Mouse (Mus musculus) neural tube, embryonic 15.5 days (tissue): ENCODE data around the gene Usp29. TPM values are rescaled to one million over a fixed set of nuclear protein-coding genes. Genes with fewer than 3 reads are reported as not detected.

ENCODE experiments used
- ATAC-seq: fragments of 200-750 bp; cut with Nextera tagmentation; 2 replicates; pipeline ENCODE4 v1.8.0; 2017; ENCODE audit warnings: mild to moderate bottlenecking, moderate TSS enrichment, moderate library complexity; ENCODE audit not compliant: low FRiP score
- H3K27ac ChIP-seq: fragments of 300-500 bp; sonication (generic); replicated peaks from 2 replicates; pipeline ENCODE4 v1.5.1; 2015; ENCODE audit warnings: mild to moderate bottlenecking, inconsistent platforms
- H3K27me3 ChIP-seq: fragments of 300-500 bp; sonication (generic); replicated peaks from 2 replicates; pipeline ENCODE4 v1.6.1; 2015; ENCODE audit warnings: inconsistent platforms
- H3K36me3 ChIP-seq: fragments of 300-500 bp; sonication (generic); 2 replicates; pipeline ENCODE4 v1.6.1; 2015; ENCODE audit warnings: inconsistent platforms
- H3K4me1 ChIP-seq: fragments of 300-500 bp; sonication (generic); 2 replicates; pipeline ENCODE4 v1.6.1; 2015; ENCODE audit warnings: inconsistent platforms
- H3K4me2 ChIP-seq: fragments of 300-500 bp; sonication (generic); 2 replicates; pipeline ENCODE4 v1.6.1; 2015; ENCODE audit warnings: inconsistent platforms, mild to moderate bottlenecking, moderate library complexity
- H3K4me3 ChIP-seq: fragments of 300-500 bp; sonication (generic); replicated peaks from 2 replicates; pipeline ENCODE4 v1.5.1; 2015; ENCODE audit warnings: mild to moderate bottlenecking, inconsistent platforms
- H3K9ac ChIP-seq: fragments of 300-500 bp; sonication (generic); replicated peaks from 2 replicates; pipeline ENCODE4 v1.6.1; 2015; ENCODE audit warnings: mild to moderate bottlenecking, inconsistent platforms
- H3K9me3 ChIP-seq: fragments of 300-500 bp; sonication (generic); replicated peaks from 2 replicates; pipeline ENCODE4 v1.6.1; 2016; ENCODE audit warnings: inconsistent platforms
- WGBS: fragments of 180-500 bp; shearing (Covaris S2); methylation state at CpG from one replicate; pipeline ENCODE4 v1.1.7; 2015; ENCODE audit warnings: mixed read lengths; 5-methylcytosine and 5-hydroxymethylcytosine counted together
- polyA plus RNA-seq: library from polyadenylated mRNA; unstranded; fragments of >200 nt; fragmentation: Nextera tagmentation; extraction: Ambion mirVana; gene quantifications from 2 replicates; pipeline ENCODE4 v1.2.1, GENCODE M21; 2015

Usp29 gene
- polyA plus RNA-seq, 1 experiment from 2014 or later = 32.1 TPM

DNA sequence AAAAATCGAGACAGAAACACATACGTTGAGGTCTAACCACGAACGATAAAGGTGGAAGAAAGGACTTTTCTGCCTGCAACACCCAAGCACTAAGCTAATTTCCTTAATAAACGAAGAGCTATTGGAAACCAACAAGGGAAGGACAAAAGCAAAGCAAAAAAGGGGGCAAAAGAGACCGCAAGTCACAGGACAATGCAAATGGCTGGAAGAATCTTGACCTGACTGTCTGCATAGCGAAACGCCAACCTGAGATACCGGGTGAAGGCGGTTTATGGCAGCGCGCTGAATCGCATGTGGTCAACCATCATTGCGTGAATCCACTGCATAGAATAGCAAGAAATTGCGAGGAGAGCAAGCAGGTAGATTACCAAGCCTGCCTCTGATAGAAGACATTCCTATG is 423 bp downstream of the Usp29 start:
- peak overlapping the region; percentile 91 for H3K27ac ChIP-seq
- no peaks in the 10 kb centered on the region for H3K27me3 ChIP-seq
- peak overlapping the region; percentile 50 for H3K4me2 ChIP-seq
- WGBS = 44% methylated on average over 15 of the region's 15 CpGs
- 0 out of 2 replicates have a peak, but pooled peaks cover 7% of the 10 kb centered on the region for H3K9me3 ChIP-seq
- H3K4me3 ChIP-seq = peak overlapping the region; percentile 59
- no peak for ATAC-seq
- no peaks in the 10 kb centered on the region; the same call in 1 of the 2 replicates for H3K36me3 ChIP-seq
- H3K4me1 ChIP-seq = no peaks in the 10 kb centered on the region; the same call in 1 of the 2 replicates
- peak overlapping the region; percentile 56 for H3K9ac ChIP-seq

- 0 out of 2 replicates have a peak, but pooled peaks cover 7% of the 10 kb centered on the region for H3K9me3 ChIP-seq
- H3K4me2 ChIP-seq = peak overlapping the region; percentile 50
- peak overlapping the region; percentile 91; the same call in 1 of the 2 replicates for H3K27ac ChIP-seq
- no peaks in the 10 kb centered on the region for H3K27me3 ChIP-seq
- H3K36me3 ChIP-seq = no peaks in the 10 kb centered on the region; the same call in 1 of the 2 replicates
- WGBS = 54% methylated on average over 3 of the region's 3 CpGs
- peak overlapping the region; percentile 56 for H3K9ac ChIP-seq
- H3K4me1 ChIP-seq = no peaks in the 10 kb centered on the region; the same call in 1 of the 2 replicates
- H3K4me3 ChIP-seq = peak overlapping the region; percentile 59
- no peak for ATAC-seq
These were observed 995 bp downstream of the Usp29 start for GRCm38 (mm10) chr7:6731373-6731772.

GRCm38 (mm10) chr7:6731930-6732329 is 1.6 kb downstream of the Usp29 start:
- ATAC-seq = no peak
- peak overlapping the region; percentile 59 for H3K4me3 ChIP-seq
- H3K9ac ChIP-seq = peak overlapping the region; percentile 56
- H3K9me3 ChIP-seq = 0 out of 2 replicates have a peak, but pooled peaks cover 7% of the 10 kb centered on the region
- H3K27ac ChIP-seq = peak overlapping the region; percentile 73
- H3K36me3 ChIP-seq = no peaks in the 10 kb centered on the region
- H3K4me2 ChIP-seq = peak overlapping the region; percentile 50
- 57% methylated on average over 4 of the region's 4 CpGs for WGBS
- H3K4me1 ChIP-seq = no peaks in the 10 kb centered on the region
- H3K27me3 ChIP-seq = no peaks in the 10 kb centered on the region

GRCm38 (mm10) chr7:6736060-6736459 is 5.7 kb downstream of the Usp29 start:
- Histone ChIP-seq H3K27me3 (no peaks in the 10 kb centered on the region), H3K36me3 (no peaks in the 10 kb centered on the region), H3K4me3 (no peak overlapping the region), H3K27ac (no peak overlapping the region), H3K9me3 (no peaks in the 10 kb centered on the region), H3K4me2 (no peak overlapping the region), H3K4me1 (no peaks in the 10 kb centered on the region), H3K9ac (no peak overlapping the region)
- no peak for ATAC-seq
- WGBS = 68% methylated on average over 1 of the region's 1 CpGs

- Histone ChIP-seq H3K36me3 (no peaks in the 10 kb centered on the region), H3K27ac (no peak overlapping the region), H3K4me3 (no peak overlapping the region), H3K4me2 (no peak overlapping the region), H3K27me3 (no peaks in the 10 kb centered on the region), H3K9me3 (no peaks in the 10 kb centered on the region), H3K4me1 (peaks cover 12% of the 10 kb centered on the region; the same call in 1 of the 2 replicates), H3K9ac (no peak overlapping the region)
- WGBS = 71% methylated on average over 10 of the region's 10 CpGs
- ATAC-seq = no peak
These were observed 14.0 kb downstream of the Usp29 start for GRCm38 (mm10) chr7:6744281-6744904.

- Histone ChIP-seq H3K4me3 (no peak overlapping the region), H3K27ac (no peak overlapping the region), H3K9ac (no peak overlapping the region), H3K27me3 (no peaks in the 10 kb centered on the region), H3K4me2 (no peak overlapping the region), H3K36me3 (no peaks in the 10 kb centered on the region), H3K9me3 (no peaks in the 10 kb centered on the region), H3K4me1 (peaks cover 7% of the 10 kb centered on the region; the same call in 1 of the 2 replicates)
- 0 out of 2 replicates have a peak, but pooled peaks have one; percentile 15 for ATAC-seq
- WGBS = 50% methylated on average over 7 of the region's 7 CpGs
These were observed 18.8 kb downstream of the Usp29 start for GRCm38 (mm10) chr7:6749196-6749595.

- no peak overlapping the region for H3K4me3 ChIP-seq
- no peaks in the 10 kb centered on the region for H3K27me3 ChIP-seq
- no peak overlapping the region for H3K9ac ChIP-seq
- peaks cover 7% of the 10 kb centered on the region; the same call in 1 of the 2 replicates for H3K4me1 ChIP-seq
- no peaks in the 10 kb centered on the region for H3K36me3 ChIP-seq
- no peak overlapping the region for H3K4me2 ChIP-seq
- H3K27ac ChIP-seq = peak overlapping the region; percentile 33; the same call in 1 of the 2 replicates
- H3K9me3 ChIP-seq = no peaks in the 10 kb centered on the region
- ATAC-seq = peak; percentile 78
- WGBS = 9% methylated on average over 4 of the region's 4 CpGs
These were observed 23.1 kb downstream of the Usp29 start for GRCm38 (mm10) chr7:6753440-6753839.

DNA sequence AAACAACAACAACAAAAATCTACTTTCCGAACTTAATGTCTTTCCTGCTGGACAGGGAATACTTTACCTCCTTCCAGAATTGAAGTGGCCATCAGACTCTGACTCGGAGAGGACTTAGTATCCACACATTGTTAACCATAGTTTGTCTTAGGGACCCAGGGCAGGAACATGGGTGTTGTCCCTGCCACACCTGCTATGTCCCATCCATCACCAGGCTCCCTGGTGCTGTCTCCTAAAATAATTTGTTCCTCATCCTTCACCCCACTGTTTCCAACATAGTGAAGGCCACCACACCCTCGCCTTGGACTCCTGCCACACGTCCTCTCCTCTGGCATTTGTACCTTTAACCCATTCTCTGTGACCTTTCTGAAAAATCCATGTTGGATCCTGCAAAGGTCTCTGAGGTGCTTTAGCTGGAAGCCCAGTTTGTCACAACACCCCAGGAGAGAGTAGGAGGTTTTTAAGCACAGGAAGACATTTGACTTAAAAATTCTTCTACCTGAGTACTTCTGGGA is 26.5 kb downstream of the Usp29 start:
- peaks cover 3% of the 10 kb centered on the region; the same call in 1 of the 2 replicates for H3K4me1 ChIP-seq

GRCm38 (mm10) chr7:6759698-6760097 is 29.3 kb downstream of the Usp29 start:
- H3K27ac ChIP-seq = no peak overlapping the region
- peaks cover 3% of the 10 kb centered on the region; the same call in 1 of the 2 replicates for H3K4me1 ChIP-seq
- ATAC-seq = 0 out of 2 replicates have a peak, but pooled peaks have one; percentile 40
- no peaks in the 10 kb centered on the region for H3K36me3 ChIP-seq
- H3K9me3 ChIP-seq = no peaks in the 10 kb centered on the region
- 68% methylated on average over 12 of the region's 12 CpGs for WGBS
- no peak overlapping the region for H3K4me2 ChIP-seq
- no peak overlapping the region for H3K4me3 ChIP-seq
- no peaks in the 10 kb centered on the region for H3K27me3 ChIP-seq
- no peak overlapping the region for H3K9ac ChIP-seq

More for the DNA sequence above, 26.5 kb downstream of the Usp29 start:
- WGBS = 83% methylated on average over 4 of the region's 4 CpGs
- Histone ChIP-seq H3K9me3 (no peaks in the 10 kb centered on the region), H3K9ac (no peak overlapping the region), H3K27ac (no peak overlapping the region), H3K36me3 (no peaks in the 10 kb centered on the region), H3K27me3 (no peaks in the 10 kb centered on the region), H3K4me2 (no peak overlapping the region), H3K4me3 (no peak overlapping the region)
- ATAC-seq = no peak

DNA sequence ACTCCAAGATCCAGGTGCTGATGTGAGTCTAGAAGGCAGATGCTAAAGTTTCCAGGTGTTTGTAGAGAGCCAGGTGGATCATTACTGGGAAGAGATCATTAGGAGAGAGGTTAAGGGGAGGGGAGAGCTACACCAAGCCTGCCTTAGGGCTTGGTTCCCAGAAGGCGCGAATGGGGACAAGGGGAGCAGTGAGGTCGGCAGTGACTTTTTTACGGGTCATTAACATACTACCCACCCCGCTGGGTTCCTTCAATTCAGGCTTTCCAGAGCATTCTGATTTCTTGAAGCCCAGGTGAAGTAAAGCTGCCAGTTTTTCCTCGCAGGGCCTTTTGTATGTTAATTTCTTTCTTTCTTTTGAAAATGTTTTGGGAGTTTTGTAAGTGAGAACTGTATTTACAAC is 29.8 kb downstream of the Usp29 start:
- Histone ChIP-seq H3K27me3 (no peaks in the 10 kb centered on the region), H3K36me3 (no peaks in the 10 kb centered on the region), H3K27ac (no peak overlapping the region), H3K4me3 (no peak overlapping the region), H3K9me3 (no peaks in the 10 kb centered on the region), H3K4me2 (no peak overlapping the region), H3K9ac (no peak overlapping the region), H3K4me1 (peaks cover 3% of the 10 kb centered on the region; the same call in 1 of the 2 replicates)
- ATAC-seq = no peak
- 22% methylated on average over 6 of the region's 6 CpGs for WGBS

DNA sequence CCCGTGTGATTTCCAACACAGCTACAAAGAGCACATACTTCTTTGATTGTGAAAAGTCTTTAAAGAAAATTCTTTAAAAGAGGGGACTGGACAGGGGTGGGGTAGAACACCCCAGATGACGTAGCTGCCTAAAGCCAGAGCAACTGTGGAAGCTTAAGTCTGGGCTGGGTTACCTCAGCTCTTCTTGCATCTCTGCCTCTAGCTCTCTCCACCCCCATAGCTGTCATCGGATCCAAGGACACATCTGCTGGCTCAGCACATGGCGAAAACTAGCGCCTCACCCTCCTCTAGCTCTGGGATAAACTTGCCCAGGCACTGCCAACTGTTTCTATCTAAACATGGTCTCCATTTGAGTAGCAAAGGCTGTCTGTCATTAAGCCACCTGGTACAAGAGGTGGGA is 34.9 kb downstream of the Usp29 start:
- H3K4me2 ChIP-seq = no peak overlapping the region
- ATAC-seq = no peak
- no peaks in the 10 kb centered on the region for H3K27me3 ChIP-seq
- H3K9ac ChIP-seq = no peak overlapping the region
- H3K9me3 ChIP-seq = no peaks in the 10 kb centered on the region
- H3K4me1 ChIP-seq = peaks cover 3% of the 10 kb centered on the region; the same call in 1 of the 2 replicates
- 71% methylated on average over 5 of the region's 5 CpGs for WGBS
- H3K4me3 ChIP-seq = no peak overlapping the region
- no peaks in the 10 kb centered on the region for H3K36me3 ChIP-seq
- H3K27ac ChIP-seq = no peak overlapping the region

DNA sequence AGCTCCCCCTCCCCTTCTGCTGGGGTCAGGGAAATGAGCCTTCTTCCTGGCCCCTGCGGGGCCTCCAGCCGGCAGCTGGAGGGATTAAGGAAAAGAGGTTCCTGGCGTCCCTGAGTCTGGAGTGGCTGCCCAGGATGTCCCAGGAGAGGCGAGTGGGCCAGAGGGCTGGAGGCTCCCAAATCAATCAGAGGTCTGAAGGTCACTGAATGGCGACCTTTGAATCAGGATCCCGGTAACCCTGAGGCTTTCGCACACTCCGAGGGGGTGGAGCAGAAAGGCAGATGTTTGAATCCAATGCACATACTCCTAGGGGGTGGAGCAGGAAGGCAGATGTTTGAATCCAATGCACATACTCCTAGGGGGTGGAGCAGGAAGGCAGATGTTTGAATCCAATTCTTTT is 39.9 kb downstream of the Usp29 start:
- no peaks in the 10 kb centered on the region for H3K36me3 ChIP-seq
- H3K4me3 ChIP-seq = no peak overlapping the region
- no peaks in the 10 kb centered on the region for H3K27me3 ChIP-seq
- no peak overlapping the region for H3K9ac ChIP-seq
- no peak for ATAC-seq
- peak overlapping the region; percentile 24; the same call in 1 of the 2 replicates for H3K27ac ChIP-seq
- H3K4me2 ChIP-seq = no peak overlapping the region
- H3K9me3 ChIP-seq = no peaks in the 10 kb centered on the region
- WGBS = 4% methylated on average over 8 of the region's 8 CpGs
- H3K4me1 ChIP-seq = peaks cover 7% of the 10 kb centered on the region
